In the genomic region with DNA sequence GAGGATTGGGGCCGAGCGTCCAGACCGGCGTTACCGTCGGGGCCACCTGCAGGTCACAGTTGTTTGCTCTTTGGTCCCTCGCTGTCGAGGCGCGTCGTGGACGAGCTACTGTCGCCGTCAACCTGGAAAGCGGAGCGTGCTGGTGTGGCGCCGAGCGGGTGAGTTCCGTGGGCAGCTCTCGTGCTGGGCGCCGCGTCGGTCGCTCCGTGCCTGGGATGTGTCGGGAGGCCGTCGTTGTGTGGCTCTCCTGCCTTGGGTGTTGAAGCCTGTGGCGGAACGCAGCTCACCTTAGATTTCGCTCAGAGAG, we compare ENCODE assay signal across 8 mouse cellular contexts. TPM values are rescaled to one million over a fixed set of nuclear protein-coding genes. Genes with fewer than 3 reads are reported as not detected.
A peak's percentile ranks its signal among the peaks of the same experiment; 100 is the strongest.
DNase-seq lines count a peak whose midpoint lies in the region; ATAC-seq lines count a peak whose summit lies in the region.

A gene (minus strand): TSS at position 116 of the 307 bp plus-strand sequence.

- peak within 1 kb of the TSS; percentile 87 for H3K9ac ChIP-seq in kidney, embryonic 15.5 days

- H3K9me3 ChIP-seq in kidney, embryonic 15.5 days (replicated peaks), result no peaks in the 10 kb centered on the region
- no peaks in the 10 kb centered on the region for H3K9me3 ChIP-seq in megakaryocyte, embryonic 14.5 days

- no peak for DNase-seq in kidney, adult 18-20 months
- no peak for DNase-seq in adrenal gland, postnatal 10 days
- no peak for DNase-seq in gastrocnemius, adult 8-10 months (ENCODE audit: low spot score in 2 of 2)
- no peak for DNase-seq in embryo, embryonic 10.5 days (ENCODE audit: low spot score)
- no peak for DNase-seq in thymus, postnatal 36 days

- peaks cover 63% of the 10 kb centered on the region for H3K36me3 ChIP-seq in kidney, embryonic 15.5 days
- peaks cover 62% of the 10 kb centered on the region for H3K36me3 ChIP-seq in megakaryocyte, embryonic 14.5 days (replicated peaks; ENCODE audit: low read length)

- peak within 1 kb of the TSS; percentile 77 for H3K4me2 ChIP-seq in kidney, embryonic 15.5 days

- no peaks in the 10 kb centered on the region for H3K27me3 ChIP-seq in kidney, embryonic 15.5 days
- H3K27me3 ChIP-seq in megakaryocyte, embryonic 14.5 days (replicated peaks), result no peaks in the 10 kb centered on the region

- H3K27ac ChIP-seq in kidney, embryonic 15.5 days, result peak within 1 kb of the TSS; percentile 98

- peaks cover 25% of the 10 kb centered on the region for H3K4me1 ChIP-seq in kidney, embryonic 15.5 days
- peaks cover 51% of the 10 kb centered on the region for H3K4me1 ChIP-seq in megakaryocyte, embryonic 14.5 days

- no peak; the same call in 1 of the 2 replicates for ATAC-seq in kidney, embryonic 15.5 days (replicated peaks; ENCODE audit: low FRiP score)
- peak; percentile 7 for ATAC-seq in inflammation-experienced regulatory T-cells, adult 6 months

- peak within 1 kb of the TSS; percentile 99 for H3K4me3 ChIP-seq in kidney, embryonic 15.5 days (replicated peaks)
- peak within 1 kb of the TSS; percentile 100 for H3K4me3 ChIP-seq in megakaryocyte, embryonic 14.5 days (replicated peaks)

- WGBS in kidney, embryonic 15.5 days, result under 1% methylated on average over 33 of the region's 33 CpGs

RNA-seq across cellular contexts. Expression of the gene that starts here (rescaled TPM):
- polyA plus RNA-seq in kidney, embryonic 15.5 days (2015; fragmentation: Nextera tagmentation; extraction: Ambion mirVana), result 477 and 508 TPM in 2 replicates
- 100 to 1,000 TPM; 165 to 169 TPM for total RNA-seq in adrenal gland, postnatal 10 days (2021)
- total RNA-seq in gastrocnemius, adult 8-10 months (2022), result 100 to 1,000 TPM; 122 to 146 (median 135) TPM
- polyA plus RNA-seq in inflammation-experienced regulatory T-cells, adult 6 months (2017; shearing (Covaris generic)), result 100 to 1,000 TPM; 233 to 353 (median 259) TPM
- polyA plus RNA-seq in megakaryocyte, embryonic 14.5 days (2012; ENCODE audit: insufficient read depth, low replicate concordance), result 21.6 and 178 TPM in 2 replicates
